Mouse (Mus musculus): ENCODE data around the gene Afmid. TPM values are rescaled to one million over a fixed set of nuclear protein-coding genes. Genes with fewer than 3 reads are reported as not detected.

Gene Afmid
- polyA plus RNA-seq, 2 experiments = 7.5 to 7.6 TPM

- Histone ChIP-seq H3K9me3 (ENCODE audit: control insufficient read depth, low read length) (no peaks in the 10 kb centered on the region), H3K27me3 (ENCODE audit: control insufficient read depth, insufficient read depth, low read length) (no peaks in the 10 kb centered on the region), H3K27ac (no peak overlapping the region), H3K4me3 (ENCODE audit: insufficient read depth in 1 of 2, low read depth in 2 of 2, low read length in 2 of 2) (no peak overlapping the region), H3K4me2 (ENCODE audit: low read depth) (no peak overlapping the region), H3K36me3 (replicated peaks; ENCODE audit: control insufficient read depth, insufficient read depth, low read depth) (no peaks in the 10 kb centered on the region), H3K4me1 (replicated peaks; ENCODE audit: control insufficient read depth in 2 of 2, insufficient read depth in 2 of 2, low read length in 1 of 2) (peaks cover 4 to 27% of the 10 kb centered on the region in 2 experiments; a peak in 2 of 4 replicates), H3K9ac (replicated peaks) (no peak overlapping the region)
- DNase-seq (ENCODE audit: low read depth in 3 of 3, low spot score in 3 of 3) (no peak), ATAC-seq (ENCODE audit: insufficient read depth) (no peak)
- WGBS (ENCODE audit: insufficient replicate concordance) = 66% methylated on average over 9 of the region's 9 CpGs
- no peak for TF ChIP-seq EP300 (IDR thresholded peaks at IDR 0.05; ENCODE audit: low read depth)
- TF ChIP-seq CTCF (IDR thresholded peaks at IDR 0.05; ENCODE audit: low read depth) = no peak
Observed at GRCm38 (mm10) chr11:117880336-117880976, 54.7 kb downstream of the Afmid start.

GRCm38 (mm10) chr11:117880977-117881358 lies 55.2 kb downstream of the Afmid start:
- DNase-seq (ENCODE audit: low read depth in 3 of 3, low spot score in 3 of 3) (no peak), ATAC-seq (ENCODE audit: insufficient read depth) (no peak)
- H3K27me3 ChIP-seq (ENCODE audit: control insufficient read depth, insufficient read depth, low read length) = no peaks in the 10 kb centered on the region
- no peak overlapping the region for H3K4me2 ChIP-seq (ENCODE audit: low read depth)
- no peak overlapping the region for H3K27ac ChIP-seq
- no peaks in the 10 kb centered on the region for H3K36me3 ChIP-seq (replicated peaks; ENCODE audit: control insufficient read depth, insufficient read depth, low read depth)
- H3K9ac ChIP-seq (replicated peaks) = no peak overlapping the region
- no peak overlapping the region for H3K4me3 ChIP-seq (ENCODE audit: insufficient read depth in 1 of 2, low read depth in 2 of 2, low read length in 2 of 2)
- no peak for TF ChIP-seq CTCF (IDR thresholded peaks at IDR 0.05; ENCODE audit: low read depth)
- no peak for TF ChIP-seq EP300 (IDR thresholded peaks at IDR 0.05; ENCODE audit: low read depth)
- 54% methylated on average over 6 of the region's 6 CpGs for WGBS (ENCODE audit: insufficient replicate concordance)
- H3K4me1 ChIP-seq (replicated peaks; ENCODE audit: control insufficient read depth in 2 of 2, insufficient read depth in 2 of 2, low read length in 1 of 2) = peaks cover 4 to 27% of the 10 kb centered on the region in 2 experiments; a peak in 2 of 4 replicates
- no peaks in the 10 kb centered on the region for H3K9me3 ChIP-seq (ENCODE audit: control insufficient read depth, low read length)

- no peak overlapping the region for H3K9ac ChIP-seq (replicated peaks)
- no peaks in the 10 kb centered on the region for H3K27me3 ChIP-seq (ENCODE audit: control insufficient read depth, insufficient read depth, low read length)
- no peaks in the 10 kb centered on the region for H3K36me3 ChIP-seq (replicated peaks; ENCODE audit: control insufficient read depth, insufficient read depth, low read depth)
- TF ChIP-seq EP300 (IDR thresholded peaks at IDR 0.05; ENCODE audit: low read depth) = no peak
- TF ChIP-seq CTCF (IDR thresholded peaks at IDR 0.05; ENCODE audit: low read depth) = no peak
- H3K4me2 ChIP-seq (ENCODE audit: low read depth) = no peak overlapping the region
- no peak overlapping the region for H3K4me3 ChIP-seq (ENCODE audit: insufficient read depth in 1 of 2, low read depth in 2 of 2, low read length in 2 of 2)
- DNase-seq (ENCODE audit: low read depth in 3 of 3, low spot score in 3 of 3) (no peak), ATAC-seq (ENCODE audit: insufficient read depth) (no peak)
- H3K9me3 ChIP-seq (ENCODE audit: control insufficient read depth, low read length) = no peaks in the 10 kb centered on the region
- 10% methylated on average over 8 of the region's 8 CpGs for WGBS (ENCODE audit: insufficient replicate concordance)
- no peak overlapping the region for H3K27ac ChIP-seq
- H3K4me1 ChIP-seq (replicated peaks; ENCODE audit: control insufficient read depth in 2 of 2, insufficient read depth in 2 of 2, low read length in 1 of 2) = peaks cover 4 to 31% of the 10 kb centered on the region in 2 experiments; a peak in 2 of 4 replicates
Observed at GRCm38 (mm10) chr11:117881787-117882186, 56.1 kb downstream of the Afmid start.

GRCm38 (mm10) chr11:117882208-117882607 lies 56.5 kb downstream of the Afmid start:
- TF ChIP-seq EP300 (IDR thresholded peaks at IDR 0.05; ENCODE audit: low read depth) (no peak), CTCF (IDR thresholded peaks at IDR 0.05; ENCODE audit: low read depth) (no peak)
- Histone ChIP-seq H3K9me3 (ENCODE audit: control insufficient read depth, low read length) (no peaks in the 10 kb centered on the region), H3K4me2 (ENCODE audit: low read depth) (no peak overlapping the region), H3K36me3 (replicated peaks; ENCODE audit: control insufficient read depth, insufficient read depth, low read depth) (no peaks in the 10 kb centered on the region), H3K9ac (replicated peaks) (no peak overlapping the region), H3K27me3 (ENCODE audit: control insufficient read depth, insufficient read depth, low read length) (no peaks in the 10 kb centered on the region), H3K4me3 (ENCODE audit: insufficient read depth in 1 of 2, low read depth in 2 of 2, low read length in 2 of 2) (no peak overlapping the region), H3K27ac (no peak overlapping the region), H3K4me1 (replicated peaks; ENCODE audit: control insufficient read depth in 2 of 2, insufficient read depth in 2 of 2, low read length in 1 of 2) (peaks cover 4 to 29% of the 10 kb centered on the region in 2 experiments; a peak in 2 of 4 replicates)
- WGBS (ENCODE audit: insufficient replicate concordance) = 22% methylated on average over 1 of the region's 1 CpGs
- ATAC-seq (ENCODE audit: insufficient read depth) = no peak
- no peak for DNase-seq (ENCODE audit: low read depth in 3 of 3, low spot score in 3 of 3)

- Histone ChIP-seq H3K27me3 (ENCODE audit: control insufficient read depth, insufficient read depth, low read length) (no peaks in the 10 kb centered on the region), H3K4me2 (ENCODE audit: low read depth) (no peak overlapping the region), H3K9me3 (ENCODE audit: control insufficient read depth, low read length) (no peaks in the 10 kb centered on the region), H3K4me3 (ENCODE audit: insufficient read depth in 1 of 2, low read depth in 2 of 2, low read length in 2 of 2) (no peak overlapping the region), H3K9ac (replicated peaks) (no peak overlapping the region), H3K27ac (no peak overlapping the region), H3K4me1 (replicated peaks; ENCODE audit: control insufficient read depth in 2 of 2, insufficient read depth in 2 of 2, low read length in 1 of 2) (peaks cover 0 to 12% of the 10 kb centered on the region in 2 experiments; a peak in 2 of 4 replicates), H3K36me3 (replicated peaks; ENCODE audit: control insufficient read depth, insufficient read depth, low read depth) (no peaks in the 10 kb centered on the region)
- ATAC-seq (ENCODE audit: insufficient read depth) = no peak
- no peak for DNase-seq (ENCODE audit: low read depth in 3 of 3, low spot score in 3 of 3)
- 33% methylated on average over 5 of the region's 5 CpGs for WGBS (ENCODE audit: insufficient replicate concordance)
- TF ChIP-seq EP300 (IDR thresholded peaks at IDR 0.05; ENCODE audit: low read depth) (no peak), CTCF (IDR thresholded peaks at IDR 0.05; ENCODE audit: low read depth) (no peak)
Observed at GRCm38 (mm10) chr11:117886000-117886399, 60.3 kb downstream of the Afmid start.
